ENCODE assay signal across 8 mouse cellular contexts in genomic region chr15:103352856-103353255, GRCm38 (mm10). TPM values are rescaled to one million over a fixed set of nuclear protein-coding genes. Genes with fewer than 3 reads are reported as not detected.
DNase-seq lines count a peak whose midpoint lies in the region; ATAC-seq and TF ChIP-seq lines count a peak whose summit lies in the region.

No protein-coding gene starts in this region.

- TF ChIP-seq CTCF in G1E (IDR thresholded peaks at IDR 0.05; ENCODE audit: low read depth, low read length) = peak; percentile 89

- H3K9me3 ChIP-seq in G1E (replicated peaks) = no peaks in the 10 kb centered on the region
- no peaks in the 10 kb centered on the region for H3K9me3 ChIP-seq in hindbrain, embryonic 10.5 days

- H3K36me3 ChIP-seq in G1E (replicated peaks) = peaks cover 98% of the 10 kb centered on the region
- H3K36me3 ChIP-seq in hindbrain, embryonic 10.5 days = peaks cover 92% of the 10 kb centered on the region

- no peak overlapping the region for H3K4me3 ChIP-seq in G1E (ENCODE audit: low read depth, low read length)
- H3K4me3 ChIP-seq in hindbrain, embryonic 10.5 days = no peak overlapping the region

- DNase-seq in layer of hippocampus, postnatal 10 days (ENCODE audit: low spot score in 2 of 2) = peak; percentile 61 to 72
- DNase-seq in layer of hippocampus, adult 9-11 months = no peak
- no peak for DNase-seq in G1E (ENCODE audit: low spot score)
- DNase-seq in cerebellum, postnatal 25 days = peak; percentile 77 to 83
- peak; percentile 66 for DNase-seq in hindbrain, embryonic 10.5 days (ENCODE audit: low spot score)
- peak; percentile 67 for DNase-seq in lung, postnatal 10 days
- peak; percentile 39 for DNase-seq in right cerebral cortex, postnatal 25 days
- DNase-seq in left cerebral cortex, adult 9 months (ENCODE audit: low spot score in 2 of 2) = no peak

- H3K4me1 ChIP-seq in G1E (ENCODE audit: insufficient read depth, low read depth, low read length) = 0 out of 2 replicates have a peak, but pooled peaks cover 2% of the 10 kb centered on the region
- peaks cover under 1% of the 10 kb centered on the region; the same call in 1 of the 2 replicates for H3K4me1 ChIP-seq in hindbrain, embryonic 10.5 days (replicated peaks)

- peak; percentile 57; the same call in 1 of the 2 replicates for ATAC-seq in G1E (ENCODE audit: extremely low read depth, insufficient number of reproducible peaks, low FRiP score, poor library complexity, severe bottlenecking)

- H3K27ac ChIP-seq in hindbrain, embryonic 10.5 days = no peak overlapping the region

- WGBS in hindbrain, embryonic 10.5 days = 45% methylated on average over 4 of the region's 4 CpGs

- H3K27me3 ChIP-seq in G1E (ENCODE audit: insufficient read depth, low read length) = peaks cover 56% of the 10 kb centered on the region
- no peaks in the 10 kb centered on the region for H3K27me3 ChIP-seq in hindbrain, embryonic 10.5 days (ENCODE audit: insufficient read depth, poor library complexity, severe bottlenecking)

RNA-seq across cellular contexts. Expression of gene Zfp385a, which starts 13.0 kb away (rescaled TPM):
- 10 to 100 TPM; 36.5 to 45.0 TPM for total RNA-seq in layer of hippocampus, postnatal 10 days (2021)
- 74.3 and 92.9 TPM in 2 replicates for total RNA-seq in G1E (2014; fragmentation: Nextera tagmentation)
- 2.0 TPM in 2 replicates for total RNA-seq in G1E (2017)
- 483 and 546 TPM in 2 replicates for polyA plus RNA-seq in G1E (2012)
- 24.9 and 26.3 TPM in 2 replicates for polyA plus RNA-seq in hindbrain, embryonic 10.5 days (2016; fragmentation: Nextera tagmentation; extraction: Ambion mirVana)

RNA-seq across cellular contexts. Expression of gene Itga5, which starts 13.7 kb away (rescaled TPM):
- 1 to 10 TPM; 6.7 to 7.5 TPM for total RNA-seq in layer of hippocampus, postnatal 10 days (2021)
- not detected in 2 replicates for total RNA-seq in G1E (2014; fragmentation: Nextera tagmentation)
- total RNA-seq in G1E (2017) = 0.11 and 0.17 TPM in 2 replicates
- 0.62 and 0.75 TPM in 2 replicates for polyA plus RNA-seq in G1E (2012)
- polyA plus RNA-seq in hindbrain, embryonic 10.5 days (2016; fragmentation: Nextera tagmentation; extraction: Ambion mirVana) = 23.5 and 23.8 TPM in 2 replicates

RNA-seq across cellular contexts. Expression of gene Gpr84, which starts 42.4 kb away (rescaled TPM):
- total RNA-seq in layer of hippocampus, postnatal 10 days (2021) = 1 to 10 TPM in 1 of 2 experiments, under 1 TPM in 1; 0.89 to 1.0 TPM
- not detected in 2 replicates for total RNA-seq in G1E (2014; fragmentation: Nextera tagmentation)
- not detected in 2 replicates for total RNA-seq in G1E (2017)
- not detected in 2 replicates for polyA plus RNA-seq in G1E (2012)
- 0.31 and 0.36 TPM in 2 replicates for polyA plus RNA-seq in hindbrain, embryonic 10.5 days (2016; fragmentation: Nextera tagmentation; extraction: Ambion mirVana)

Comparison
In these comparisons a context has a peak if more than half of its experiments do, and no peak if none do; other contexts are left out.
1. DNase-seq: peak in layer of hippocampus, postnatal 10 days (2 of 2), cerebellum, postnatal 25 days (2 of 2), hindbrain, embryonic 10.5 days (single experiment), lung, postnatal 10 days (single experiment) and right cerebral cortex, postnatal 25 days (single experiment); none in layer of hippocampus, adult 9-11 months (single experiment), G1E (single experiment) and left cerebral cortex, adult 9 months (0 of 2).
2. RNA of gene Itga5, which starts 13.7 kb away (total RNA-seq): 6.7 to 7.5 TPM in layer of hippocampus, postnatal 10 days; 0.11 to 0.17 TPM in G1E; every median in the first group is over 4 times any median in the second.